Mouse (Mus musculus) 3T3-L1 (cell line): ENCODE data around the gene Purb.
"Not testable (repeated sequence)": the region's sequence is repeated elsewhere in the genome, so short reads cannot be mapped to it uniquely, and the experiment has no call there.

Experiments used
- DNase-seq: peaks from one replicate; pipeline ENCODE4 v3.0.0-alpha.2; 2015; ENCODE audit warnings: low read depth, low spot score

The Purb gene

GRCm38 (mm10) chr11:6486916-6487315 lies 11.2 kb upstream of the Purb start:
- DNase-seq = no peak

GRCm38 (mm10) chr11:6484244-6484959 lies 8.7 kb upstream of the Purb start:
- no peak for DNase-seq

- no peak for DNase-seq
Observed at GRCm38 (mm10) chr11:6483103-6483502, 7.4 kb upstream of the Purb start.

- DNase-seq = no peak
Observed at GRCm38 (mm10) chr11:6481669-6482185, 6.0 kb upstream of the Purb start.

- no peak for DNase-seq
Observed at GRCm38 (mm10) chr11:6480681-6481405, 5.1 kb upstream of the Purb start.

- DNase-seq = no peak
Observed at GRCm38 (mm10) chr11:6480191-6480590, 4.5 kb upstream of the Purb start.

- DNase-seq = no peak
Observed at GRCm38 (mm10) chr11:6479231-6479630, 3.5 kb upstream of the Purb start.

- peak; percentile 27 for DNase-seq
Observed at GRCm38 (mm10) chr11:6477350-6477749, 1.6 kb upstream of the Purb start.

GRCm38 (mm10) chr11:6476876-6477275 lies 1.2 kb upstream of the Purb start:
- no peak for DNase-seq

GRCm38 (mm10) chr11:6474874-6475731 lies 614 bp downstream of the Purb start:
- DNase-seq = peak; percentile 57

- peak; percentile 29 for DNase-seq
Observed at GRCm38 (mm10) chr11:6474381-6474780, 1.3 kb downstream of the Purb start.

- DNase-seq = peak; percentile 64
Observed at GRCm38 (mm10) chr11:6472076-6472475, 3.6 kb downstream of the Purb start.

- no peak for DNase-seq
Observed at GRCm38 (mm10) chr11:6471493-6471892, 4.2 kb downstream of the Purb start.

- DNase-seq = no peak
Observed at GRCm38 (mm10) chr11:6471054-6471453, 4.7 kb downstream of the Purb start.

- peak; percentile 63 for DNase-seq
Observed at GRCm38 (mm10) chr11:6468541-6468940, 7.2 kb downstream of the Purb start.

- peak; percentile 92 for DNase-seq
Observed at GRCm38 (mm10) chr11:6465122-6465521, 10.6 kb downstream of the Purb start.

- DNase-seq = no peak
Observed at GRCm38 (mm10) chr11:6463159-6463837, 12.4 kb downstream of the Purb start.

- DNase-seq = no peak
Observed at GRCm38 (mm10) chr11:6456083-6456482, 19.6 kb downstream of the Purb start.

GRCm38 (mm10) chr11:6448155-6448554 lies 27.6 kb downstream of the Purb start:
- DNase-seq = not testable (repeated sequence)

- no peak for DNase-seq
Observed at GRCm38 (mm10) chr11:6447493-6447892, 28.2 kb downstream of the Purb start.

GRCm38 (mm10) chr11:6445951-6446350 lies 29.8 kb downstream of the Purb start:
- no peak for DNase-seq
